Mouse (Mus musculus): ENCODE data around the gene Kdr.

DNA sequence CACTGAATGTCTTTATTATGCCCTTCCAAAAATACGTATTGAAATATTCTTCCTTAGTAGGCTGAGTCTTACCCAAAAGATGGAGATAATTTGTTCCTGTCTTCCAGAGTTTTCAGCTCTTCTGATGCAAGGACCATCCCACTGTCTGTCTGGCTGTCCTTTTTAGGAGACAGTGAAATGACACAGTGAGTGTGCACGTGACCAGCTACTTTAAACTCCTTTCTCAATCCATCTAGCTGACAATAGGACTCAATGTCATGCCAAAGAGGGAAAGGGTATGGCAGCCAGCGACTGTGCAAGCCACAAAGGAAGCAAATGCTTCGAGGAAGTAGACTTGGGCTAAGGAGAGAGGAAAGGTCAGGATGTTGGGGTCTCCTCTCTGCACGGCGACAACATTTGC is 42.0 kb downstream of the Kdr start:
- TF ChIP-seq POLR2A (IDR thresholded peaks at IDR 0.05; ENCODE audit: low read depth, low read length), result no peak
- TF ChIP-seq CTCF (conservative IDR thresholded peaks at IDR 0.05; ENCODE audit: insufficient read depth, insufficient read length, low read depth, low read length), result no peak

All from kidney, adult 2 months (tissue).